Comparison of ENCODE assay signal across 8 mouse cellular contexts in the genomic region with DNA sequence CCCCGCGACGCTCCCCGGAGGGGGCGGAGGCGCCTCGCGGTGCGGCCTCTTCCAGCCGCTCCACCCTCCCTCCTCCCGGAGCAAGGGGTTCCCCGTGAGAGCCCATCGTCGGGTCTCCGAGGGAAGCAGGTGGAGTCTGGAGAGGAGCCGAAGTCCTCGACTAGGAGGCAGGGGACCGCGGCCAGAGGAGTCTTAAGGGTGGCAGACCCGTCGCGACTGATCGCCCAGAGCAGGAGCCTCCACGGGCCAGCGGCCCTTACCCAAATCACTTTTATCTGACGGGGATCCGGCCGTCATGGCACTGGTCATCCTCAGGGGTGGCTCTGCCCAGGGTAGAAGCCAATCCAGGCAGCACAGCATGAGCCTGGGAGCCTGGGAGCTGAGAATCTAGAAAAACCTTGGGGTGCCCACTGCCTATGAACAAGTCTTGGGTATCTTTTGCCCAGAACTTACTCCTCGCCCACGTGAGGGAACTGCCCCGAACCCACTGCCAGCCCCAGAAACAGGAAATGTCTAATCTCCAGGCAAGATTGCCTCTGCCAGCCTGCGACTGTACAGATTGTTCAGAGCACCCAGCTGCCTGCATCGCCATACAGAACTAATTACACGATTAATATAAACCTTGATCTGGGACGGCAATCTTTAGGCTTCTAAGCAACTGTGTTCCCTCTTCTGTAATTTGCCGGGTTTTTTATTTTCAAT. TPM values are rescaled to one million over a fixed set of nuclear protein-coding genes. Genes with fewer than 3 reads are reported as not detected.
A peak's percentile ranks its signal among the peaks of the same experiment; 100 is the strongest.
DNase-seq lines count a peak whose midpoint lies in the region; ATAC-seq and TF ChIP-seq lines count a peak whose summit lies in the region.

No protein-coding gene starts in this region.

- ATAC-seq in lung, embryonic 14.5 days (ENCODE audit: insufficient read depth) = no peak
- peak; percentile 22; the same call in 1 of the 2 replicates for ATAC-seq in hindbrain, embryonic 16.5 days

- H3K4me3 ChIP-seq in lung, embryonic 14.5 days (ENCODE audit: low read depth, low read length) = peak overlapping the region; percentile 35
- peak overlapping the region; percentile 50 for H3K4me3 ChIP-seq in forebrain, embryonic 10.5 days
- peak overlapping the region; percentile 47 for H3K4me3 ChIP-seq in hindbrain, embryonic 16.5 days (ENCODE audit: low read length)
- H3K4me3 ChIP-seq in midbrain, embryonic 10.5 days = peak overlapping the region; percentile 54

- H3K36me3 ChIP-seq in lung, embryonic 14.5 days (ENCODE audit: insufficient read depth) = no peaks in the 10 kb centered on the region
- no peaks in the 10 kb centered on the region for H3K36me3 ChIP-seq in forebrain, embryonic 10.5 days (replicated peaks)
- H3K36me3 ChIP-seq in hindbrain, embryonic 16.5 days (ENCODE audit: control insufficient read depth, insufficient read depth, low read length) = no peaks in the 10 kb centered on the region
- H3K36me3 ChIP-seq in midbrain, embryonic 10.5 days = no peaks in the 10 kb centered on the region

- no peak for TF ChIP-seq CTCF in lung, embryonic 14.5 days (IDR thresholded peaks at IDR 0.05; ENCODE audit: low read depth)

- H3K4me2 ChIP-seq in lung, embryonic 14.5 days = peak overlapping the region; percentile 57
- H3K4me2 ChIP-seq in hindbrain, embryonic 16.5 days (ENCODE audit: low read length) = peak overlapping the region; percentile 69

- DNase-seq in lung, embryonic 14.5 days = peak; percentile 4
- no peak for DNase-seq in lung, postnatal 10 days
- DNase-seq in forebrain, embryonic 10.5 days (ENCODE audit: extremely low spot score, low spot score) = peak; percentile 17
- DNase-seq in midbrain, embryonic 10.5 days (ENCODE audit: low spot score) = peak; percentile 15
- DNase-seq in left cerebral cortex, postnatal 25 days (ENCODE audit: low spot score in 2 of 2) = no peak
- DNase-seq in urinary bladder, postnatal 25 days (ENCODE audit: low spot score) = no peak
- no peak for DNase-seq in right cerebral cortex, postnatal 36 days (ENCODE audit: low spot score in 2 of 2)

- H3K27ac ChIP-seq in lung, embryonic 14.5 days (ENCODE audit: low read depth) = no peak overlapping the region
- no peak overlapping the region for H3K27ac ChIP-seq in forebrain, embryonic 10.5 days
- no peak overlapping the region for H3K27ac ChIP-seq in hindbrain, embryonic 16.5 days (ENCODE audit: low read depth, low read length)
- H3K27ac ChIP-seq in midbrain, embryonic 10.5 days (replicated peaks) = no peak overlapping the region

- H3K9ac ChIP-seq in lung, embryonic 14.5 days = no peak overlapping the region
- no peak overlapping the region for H3K9ac ChIP-seq in hindbrain, embryonic 16.5 days (ENCODE audit: low read depth, low read length)

- H3K4me1 ChIP-seq in lung, embryonic 14.5 days (ENCODE audit: insufficient read depth) = no peaks in the 10 kb centered on the region
- peaks cover 15% of the 10 kb centered on the region for H3K4me1 ChIP-seq in forebrain, embryonic 10.5 days
- H3K4me1 ChIP-seq in hindbrain, embryonic 16.5 days (ENCODE audit: control insufficient read depth, insufficient read depth, low read depth, low read length) = no peaks in the 10 kb centered on the region; the same call in 1 of the 2 replicates
- H3K4me1 ChIP-seq in midbrain, embryonic 10.5 days = peaks cover 7% of the 10 kb centered on the region

- intact Hi-C loops in left cerebral cortex, postnatal 25 days (cut with DNase I) = no loop called here

- WGBS in lung, embryonic 14.5 days = 12% methylated on average over 28 of the region's 36 CpGs
- WGBS in forebrain, embryonic 10.5 days = 14% methylated on average over 35 of the region's 36 CpGs
- 26% methylated on average over 24 of the region's 36 CpGs for WGBS in hindbrain, embryonic 16.5 days
- 19% methylated on average over 36 of the region's 36 CpGs for WGBS in midbrain, embryonic 10.5 days

- no peaks in the 10 kb centered on the region for H3K9me3 ChIP-seq in lung, embryonic 14.5 days (ENCODE audit: low read depth, low read length)
- H3K9me3 ChIP-seq in forebrain, embryonic 10.5 days = no peaks in the 10 kb centered on the region
- H3K9me3 ChIP-seq in hindbrain, embryonic 16.5 days (ENCODE audit: control insufficient read depth, low read length) = no peaks in the 10 kb centered on the region
- 0 out of 2 replicates have a peak, but pooled peaks cover 7% of the 10 kb centered on the region for H3K9me3 ChIP-seq in midbrain, embryonic 10.5 days (replicated peaks)

- peaks cover 49% of the 10 kb centered on the region for H3K27me3 ChIP-seq in lung, embryonic 14.5 days (ENCODE audit: insufficient read depth, low read length)
- H3K27me3 ChIP-seq in forebrain, embryonic 10.5 days (ENCODE audit: poor library complexity, severe bottlenecking) = peaks cover 98% of the 10 kb centered on the region
- peaks cover 23% of the 10 kb centered on the region for H3K27me3 ChIP-seq in hindbrain, embryonic 16.5 days (replicated peaks; ENCODE audit: control insufficient read depth, insufficient read depth, low read length)
- H3K27me3 ChIP-seq in midbrain, embryonic 10.5 days (ENCODE audit: low read depth, poor library complexity, severe bottlenecking) = peaks cover 97% of the 10 kb centered on the region

RNA-seq across cellular contexts. Expression of a gene that starts 1.1 kb away (rescaled TPM):
- 0.11 TPM in 1 of 2 replicates, not detected in the other for polyA plus RNA-seq in lung, embryonic 14.5 days (2014; fragmentation: Nextera tagmentation; extraction: Ambion mirVana)
- 0.09 TPM in 2 replicates for polyA plus RNA-seq in forebrain, embryonic 10.5 days (2016; fragmentation: Nextera tagmentation; extraction: Ambion mirVana)
- polyA plus RNA-seq in hindbrain, embryonic 16.5 days (2015; fragmentation: Nextera tagmentation; extraction: Ambion mirVana) = 0.09 and 0.13 TPM in 2 replicates
- polyA plus RNA-seq in midbrain, embryonic 10.5 days (2016; fragmentation: Nextera tagmentation; extraction: Ambion mirVana) = not detected in 2 replicates
- under 1 TPM; 0.32 to 0.85 TPM for total RNA-seq in left cerebral cortex, postnatal 25 days (2021)

Comparison
In these comparisons a context has a peak if more than half of its experiments do, and no peak if none do; other contexts are left out.
1. DNase-seq: peak in lung, embryonic 14.5 days (single experiment), forebrain, embryonic 10.5 days (single experiment) and midbrain, embryonic 10.5 days (single experiment); none in lung, postnatal 10 days (single experiment), left cerebral cortex, postnatal 25 days (0 of 2), urinary bladder, postnatal 25 days (single experiment) and right cerebral cortex, postnatal 36 days (0 of 2).
2. Peak in every context shown above with its lines, with median percentiles within 50 percentile points of each other: H3K4me3 ChIP-seq.